Mouse (Mus musculus) layer of hippocampus, adult 9-10 months (tissue): ENCODE data around the gene Tsen54.

Experiments
- DNase-seq: peaks from one replicate; pipeline ENCODE4 v3.0.0; 2022; ENCODE audit warnings: low spot score

Gene Tsen54

GRCm38 (mm10) chr11:115863895-115864294 lies 49.4 kb downstream of the Tsen54 start:
- DNase-seq: no peak

GRCm38 (mm10) chr11:115869393-115869792 lies 54.9 kb downstream of the Tsen54 start:
- DNase-seq: no peak

GRCm38 (mm10) chr11:115872437-115872836 lies 57.9 kb downstream of the Tsen54 start:
- no peak for DNase-seq
